Mouse (Mus musculus): ENCODE data around the gene Akap8l. TPM values are rescaled to one million over a fixed set of nuclear protein-coding genes. Genes with fewer than 3 reads are reported as not detected.
A peak's percentile ranks its signal among the peaks of the same experiment; 100 is the strongest.

The Akap8l gene
- polyA plus RNA-seq, 1 experiment from 2014 or later = 88.1 TPM

GRCm38 (mm10) chr17:32340110-32340509 is 10.3 kb downstream of the Akap8l start:
- no peaks in the 10 kb centered on the region for H3K27me3 ChIP-seq
- H3K36me3 ChIP-seq = peaks cover 60% of the 10 kb centered on the region
- WGBS = 50% methylated on average over 1 of the region's 1 CpGs
- no peak for ATAC-seq (replicated peaks; ENCODE audit: insufficient number of reproducible peaks, insufficient read depth, low FRiP score, low read depth)
- no peak overlapping the region for H3K9ac ChIP-seq
- no peak overlapping the region for H3K27ac ChIP-seq
- no peaks in the 10 kb centered on the region for H3K9me3 ChIP-seq (replicated peaks)
- H3K4me2 ChIP-seq = no peak overlapping the region
- no peak overlapping the region for H3K4me3 ChIP-seq
- no peaks in the 10 kb centered on the region for H3K4me1 ChIP-seq (replicated peaks)

- H3K27ac ChIP-seq = no peak overlapping the region
- H3K4me3 ChIP-seq = no peak overlapping the region
- H3K4me2 ChIP-seq = no peak overlapping the region
- H3K4me1 ChIP-seq (replicated peaks) = no peaks in the 10 kb centered on the region
- no peaks in the 10 kb centered on the region for H3K9me3 ChIP-seq (replicated peaks)
- H3K36me3 ChIP-seq = peaks cover 79% of the 10 kb centered on the region
- WGBS = 84% methylated on average over 2 of the region's 2 CpGs
- no peak overlapping the region for H3K9ac ChIP-seq
- no peaks in the 10 kb centered on the region for H3K27me3 ChIP-seq
- ATAC-seq (replicated peaks; ENCODE audit: insufficient number of reproducible peaks, insufficient read depth, low FRiP score, low read depth) = no peak
Measured at GRCm38 (mm10) chr17:32335869-32336268, 14.5 kb downstream of the Akap8l start.

- ATAC-seq (replicated peaks; ENCODE audit: insufficient number of reproducible peaks, insufficient read depth, low FRiP score, low read depth) = no peak
- H3K9ac ChIP-seq = no peak overlapping the region
- 98% methylated on average over 12 of the region's 12 CpGs for WGBS
Measured at GRCm38 (mm10) chr17:32334921-32335320, 15.5 kb downstream of the Akap8l start.

GRCm38 (mm10) chr17:32333675-32334303 is 16.6 kb downstream of the Akap8l start:
- no peaks in the 10 kb centered on the region for H3K27me3 ChIP-seq
- H3K4me2 ChIP-seq = no peak overlapping the region
- H3K36me3 ChIP-seq = peaks cover 88% of the 10 kb centered on the region
- no peaks in the 10 kb centered on the region for H3K9me3 ChIP-seq (replicated peaks)
- no peak overlapping the region for H3K27ac ChIP-seq
- WGBS = 69% methylated on average over 27 of the region's 31 CpGs
- no peak overlapping the region for H3K4me3 ChIP-seq
- no peaks in the 10 kb centered on the region for H3K4me1 ChIP-seq (replicated peaks)
- no peak overlapping the region for H3K9ac ChIP-seq
- peak; percentile 35 for ATAC-seq (replicated peaks; ENCODE audit: insufficient number of reproducible peaks, insufficient read depth, low FRiP score, low read depth)

More at GRCm38 (mm10) chr17:32334921-32335320, 15.5 kb downstream of the Akap8l start:
- peaks cover 86% of the 10 kb centered on the region for H3K36me3 ChIP-seq
- H3K27me3 ChIP-seq = no peaks in the 10 kb centered on the region
- no peak overlapping the region for H3K4me3 ChIP-seq
- H3K4me2 ChIP-seq = no peak overlapping the region
- H3K4me1 ChIP-seq (replicated peaks) = no peaks in the 10 kb centered on the region
- no peak overlapping the region for H3K27ac ChIP-seq
- H3K9me3 ChIP-seq (replicated peaks) = no peaks in the 10 kb centered on the region

GRCm38 (mm10) chr17:32327501-32327900 is 22.9 kb downstream of the Akap8l start:
- Histone ChIP-seq H3K36me3 (peaks cover 49% of the 10 kb centered on the region), H3K9me3 (replicated peaks) (no peaks in the 10 kb centered on the region), H3K9ac (no peak overlapping the region), H3K4me2 (no peak overlapping the region), H3K27me3 (no peaks in the 10 kb centered on the region), H3K4me3 (no peak overlapping the region), H3K27ac (no peak overlapping the region), H3K4me1 (replicated peaks) (0 out of 2 replicates have a peak, but pooled peaks cover 3% of the 10 kb centered on the region)
- no peak for ATAC-seq (replicated peaks; ENCODE audit: insufficient number of reproducible peaks, insufficient read depth, low FRiP score, low read depth)

GRCm38 (mm10) chr17:32322809-32323208 is 27.6 kb downstream of the Akap8l start:
- Histone ChIP-seq H3K9me3 (replicated peaks) (no peaks in the 10 kb centered on the region), H3K27me3 (no peaks in the 10 kb centered on the region), H3K4me3 (0 out of 2 replicates have a peak overlapping the region, but pooled peaks have one; percentile 95), H3K36me3 (peaks cover 23% of the 10 kb centered on the region), H3K27ac (no peak overlapping the region), H3K4me2 (peak overlapping the region; percentile 88; the same call in 1 of the 2 replicates), H3K4me1 (replicated peaks) (peaks cover 26% of the 10 kb centered on the region), H3K9ac (no peak overlapping the region)
- ATAC-seq (replicated peaks; ENCODE audit: insufficient number of reproducible peaks, insufficient read depth, low FRiP score, low read depth) = no peak
- 84% methylated on average over 1 of the region's 1 CpGs for WGBS

- no peak for ATAC-seq (replicated peaks; ENCODE audit: insufficient number of reproducible peaks, insufficient read depth, low FRiP score, low read depth)
- H3K4me2 ChIP-seq = peak overlapping the region; percentile 88
- H3K4me3 ChIP-seq = peak overlapping the region; percentile 95
- H3K27me3 ChIP-seq = no peaks in the 10 kb centered on the region
- H3K4me1 ChIP-seq (replicated peaks) = peaks cover 26% of the 10 kb centered on the region
- peak overlapping the region; percentile 99 for H3K27ac ChIP-seq
- H3K9me3 ChIP-seq (replicated peaks) = no peaks in the 10 kb centered on the region
- H3K36me3 ChIP-seq = peaks cover 24% of the 10 kb centered on the region
- WGBS = 11% methylated on average over 6 of the region's 6 CpGs
- H3K9ac ChIP-seq = peak overlapping the region; percentile 85
Measured at GRCm38 (mm10) chr17:32321836-32322235, 28.6 kb downstream of the Akap8l start.

- Histone ChIP-seq H3K9ac (peak overlapping the region; percentile 85), H3K4me2 (peak overlapping the region; percentile 88), H3K9me3 (replicated peaks) (no peaks in the 10 kb centered on the region), H3K4me3 (peak overlapping the region; percentile 95), H3K27ac (peak overlapping the region; percentile 99), H3K36me3 (peaks cover 27% of the 10 kb centered on the region), H3K27me3 (no peaks in the 10 kb centered on the region), H3K4me1 (replicated peaks) (peaks cover 26% of the 10 kb centered on the region)
- ATAC-seq (replicated peaks; ENCODE audit: insufficient number of reproducible peaks, insufficient read depth, low FRiP score, low read depth) = peak; percentile 58
- 0% methylated on average over 23 of the region's 23 CpGs for WGBS
Measured at GRCm38 (mm10) chr17:32321390-32321734, 29.0 kb downstream of the Akap8l start.

GRCm38 (mm10) chr17:32320597-32321389 is 29.6 kb downstream of the Akap8l start, which contains the start of gene Akap8:
Gene Akap8 (minus strand): TSS chr17:32321238.
- WGBS = under 1% methylated on average over 83 of the region's 83 CpGs
- peak; percentile 96 for ATAC-seq (replicated peaks; ENCODE audit: insufficient number of reproducible peaks, insufficient read depth, low FRiP score, low read depth)
- Histone ChIP-seq H3K9ac (peak within 1 kb of the TSS; percentile 92), H3K4me3 (peak within 1 kb of the TSS; percentile 95), H3K27ac (peak within 1 kb of the TSS; percentile 99), H3K4me2 (peak within 1 kb of the TSS; percentile 88), H3K9me3 (replicated peaks) (no peaks in the 10 kb centered on the region), H3K27me3 (no peaks in the 10 kb centered on the region), H3K4me1 (replicated peaks) (peaks cover 26% of the 10 kb centered on the region), H3K36me3 (peaks cover 27% of the 10 kb centered on the region)

- Histone ChIP-seq H3K9ac (peak overlapping the region; percentile 92), H3K4me2 (peak overlapping the region; percentile 87), H3K4me1 (replicated peaks) (peaks cover 26% of the 10 kb centered on the region), H3K9me3 (replicated peaks) (no peaks in the 10 kb centered on the region), H3K4me3 (peak overlapping the region; percentile 95), H3K27ac (peak overlapping the region; percentile 99), H3K36me3 (peaks cover 32% of the 10 kb centered on the region), H3K27me3 (no peaks in the 10 kb centered on the region)
- 0% methylated on average over 7 of the region's 7 CpGs for WGBS
- no peak for ATAC-seq (replicated peaks; ENCODE audit: insufficient number of reproducible peaks, insufficient read depth, low FRiP score, low read depth)
Measured at GRCm38 (mm10) chr17:32319950-32320349, 30.5 kb downstream of the Akap8l start.

- Histone ChIP-seq H3K27ac (no peak overlapping the region), H3K36me3 (peaks cover 54% of the 10 kb centered on the region), H3K27me3 (no peaks in the 10 kb centered on the region), H3K4me2 (no peak overlapping the region), H3K4me1 (replicated peaks) (peaks cover 23% of the 10 kb centered on the region), H3K9me3 (replicated peaks) (no peaks in the 10 kb centered on the region), H3K9ac (no peak overlapping the region), H3K4me3 (no peak overlapping the region)
- no peak for ATAC-seq (replicated peaks; ENCODE audit: insufficient number of reproducible peaks, insufficient read depth, low FRiP score, low read depth)
- WGBS = 83% methylated on average over 3 of the region's 3 CpGs
Measured at GRCm38 (mm10) chr17:32317708-32318107, 32.7 kb downstream of the Akap8l start.
